Mouse (Mus musculus): Measurements from ENCODE around the gene Hjurp. TPM values are rescaled to one million over a fixed set of nuclear protein-coding genes. Genes with fewer than 3 reads are reported as not detected.

Gene Hjurp
- polyA plus RNA-seq, 1 experiment from 2014 or later: 56.0 TPM

DNA sequence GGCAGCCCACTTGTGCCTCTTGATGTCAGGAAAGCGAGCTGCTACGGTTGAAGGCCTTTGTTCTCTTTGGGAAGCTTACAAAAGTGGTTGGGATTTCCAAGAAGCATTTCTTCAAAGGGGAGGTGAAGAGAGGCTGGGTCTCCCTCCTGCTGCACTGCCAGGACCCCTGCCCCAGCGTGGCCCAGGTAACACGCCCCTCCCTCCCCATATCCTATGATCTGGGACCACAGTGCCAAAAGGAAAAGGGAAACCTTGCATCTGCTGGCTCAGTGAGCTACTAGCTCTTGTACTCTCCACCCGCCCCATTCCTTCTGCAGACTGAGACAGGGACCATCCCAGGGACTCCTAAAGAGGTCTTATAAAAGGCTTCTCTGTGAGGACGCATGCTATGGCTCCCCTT, 19.8 kb downstream of the Hjurp start:
- no peak for TF ChIP-seq CTCF (IDR thresholded peaks at IDR 0.05)
- no peaks in the 10 kb centered on the region for H3K27me3 ChIP-seq
- ChIA-PET CTCF (interaction anchor here (0.7 to 2.1 kb wide), 7 partner anchors 8 to 46 kb away, joined by 3 to 8 read pairs (median 4); partner anchors contain the start of genes Hjurp, Trpm8 and Ugt1a1), POLR2A (interaction anchor here (0.6 to 1.6 kb wide), 2 partner anchors 8 to 17 kb away, joined by 3 to 4 read pairs; no protein-coding TSS in a partner anchor)
- ATAC-seq: no peak
- in situ Hi-C loops (cut with MboI; ENCODE audit: low pct_unique_long_range_greater_than_20kb): no loop called here
- no peak for DNase-seq (ENCODE audit: low read depth, low spot score)

GRCm38 (mm10) chr1:88256886-88257663, 20.4 kb downstream of the Hjurp start:
- TF ChIP-seq CTCF (IDR thresholded peaks at IDR 0.05): no peak
- POLR2A ChIA-PET: interaction anchor here (1.2 to 1.6 kb wide), 2 partner anchors 9 to 21 kb away, joined by 3 to 4 read pairs; partner anchors contain the start of genes Hjurp and Trpm8
- CTCF ChIA-PET: interaction anchor here (1.0 to 2.1 kb wide), 6 partner anchors 9 to 44 kb away, joined by 4 to 8 read pairs (median 5); partner anchors contain the start of genes Hjurp and Trpm8
- no peaks in the 10 kb centered on the region for H3K27me3 ChIP-seq
- in situ Hi-C loops (cut with MboI; ENCODE audit: low pct_unique_long_range_greater_than_20kb): no loop called here
- ATAC-seq (peak; percentile 18), DNase-seq (ENCODE audit: low read depth, low spot score) (peak; percentile 71)

GRCm38 (mm10) chr1:88255989-88256754, 21.3 kb downstream of the Hjurp start:
- ATAC-seq: no peak
- in situ Hi-C loops (cut with MboI; ENCODE audit: low pct_unique_long_range_greater_than_20kb): no loop called here
- no peaks in the 10 kb centered on the region for H3K27me3 ChIP-seq
- CTCF ChIA-PET: interaction anchor here (0.7 to 2.1 kb wide), 5 partner anchors 8 to 32 kb away, joined by 3 to 8 read pairs (median 4); partner anchors contain the start of genes Hjurp and Trpm8
- TF ChIP-seq CTCF (IDR thresholded peaks at IDR 0.05): no peak
- POLR2A ChIA-PET: interaction anchor here (1.2 kb wide), 1 partner anchor 22 kb away, joined by 4 read pairs; the partner anchor contains the start of genes Hjurp and Trpm8
- no peak for DNase-seq (ENCODE audit: low read depth, low spot score)

DNA sequence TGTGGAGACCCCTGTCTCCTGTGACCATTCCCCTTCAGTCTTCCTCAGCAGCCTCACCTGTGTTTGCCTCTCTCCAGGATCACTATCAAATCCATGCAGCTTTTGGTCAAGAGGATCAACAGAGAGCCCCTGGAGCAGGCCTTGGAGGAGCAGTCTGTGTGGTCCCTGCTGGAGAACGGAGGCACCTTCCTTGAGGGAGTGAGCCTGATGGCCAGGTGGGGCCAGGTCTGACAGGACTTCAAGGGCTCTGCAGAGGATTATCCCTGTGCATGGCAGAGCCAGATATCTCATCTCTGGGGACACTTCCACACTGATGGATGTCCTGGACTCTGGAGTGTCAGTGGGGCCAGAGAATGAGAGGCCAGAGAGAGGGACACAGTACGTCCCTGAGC, 22.0 kb downstream of the Hjurp start:
- TF ChIP-seq CTCF (IDR thresholded peaks at IDR 0.05): no peak
- ATAC-seq (no peak), DNase-seq (ENCODE audit: low read depth, low spot score) (no peak)
- ChIA-PET CTCF (interaction anchor here (1.1 to 1.2 kb wide), 2 partner anchors 13 to 28 kb away, joined by 3 read pairs; no protein-coding TSS in a partner anchor), POLR2A (no interaction called here)
- in situ Hi-C loops (cut with MboI; ENCODE audit: low pct_unique_long_range_greater_than_20kb): no loop called here
- no peaks in the 10 kb centered on the region for H3K27me3 ChIP-seq

GRCm38 (mm10) chr1:88254793-88255465, 22.5 kb downstream of the Hjurp start:
- ChIA-PET CTCF (interaction anchor here (1.1 to 1.2 kb wide), 2 partner anchors 12 to 29 kb away, joined by 3 read pairs; no protein-coding TSS in a partner anchor), POLR2A (no interaction called here)
- no peaks in the 10 kb centered on the region for H3K27me3 ChIP-seq
- no peak for DNase-seq (ENCODE audit: low read depth, low spot score)
- no peak for TF ChIP-seq CTCF (IDR thresholded peaks at IDR 0.05)
- no peak for ATAC-seq
- in situ Hi-C loops (cut with MboI; ENCODE audit: low pct_unique_long_range_greater_than_20kb): no loop called here

GRCm38 (mm10) chr1:88253540-88253939, 23.9 kb downstream of the Hjurp start:
- DNase-seq (ENCODE audit: low read depth, low spot score) (no peak), ATAC-seq (no peak)
- H3K27me3 ChIP-seq: no peaks in the 10 kb centered on the region
- POLR2A ChIA-PET: interaction anchor here (0.7 kb wide), 1 partner anchor 95 kb away, joined by 3 read pairs; no protein-coding TSS in a partner anchor
- CTCF ChIA-PET: interaction anchor here (0.8 to 1.8 kb wide), 4 partner anchors 8 to 24 kb away, joined by 3 to 6 read pairs (median 4); partner anchors contain the start of genes Hjurp and Trpm8
- TF ChIP-seq CTCF (IDR thresholded peaks at IDR 0.05): no peak
- in situ Hi-C loops (cut with MboI; ENCODE audit: low pct_unique_long_range_greater_than_20kb): no loop called here

DNA sequence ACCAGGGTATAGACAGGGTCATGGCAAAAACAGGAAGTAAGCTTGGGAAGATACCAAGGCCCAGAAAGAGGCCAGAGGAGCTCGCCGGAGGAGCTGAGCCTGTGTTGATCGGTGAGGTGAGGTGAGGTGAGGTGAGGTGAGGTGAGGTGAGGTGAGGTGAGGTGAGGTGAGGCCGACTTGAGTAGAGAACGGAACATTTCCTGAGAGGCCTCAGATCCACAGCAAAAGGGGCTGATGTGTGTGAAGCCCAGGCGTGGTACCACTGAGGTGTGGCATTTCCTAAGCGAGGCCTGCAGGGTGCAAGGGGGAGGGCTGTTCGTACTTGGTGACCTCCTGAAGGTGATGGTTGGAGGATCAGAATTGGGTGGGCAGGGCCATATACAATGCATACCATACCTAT, 24.3 kb downstream of the Hjurp start:
- no peak for DNase-seq (ENCODE audit: low read depth, low spot score)
- no peak for ATAC-seq
- no peaks in the 10 kb centered on the region for H3K27me3 ChIP-seq
- ChIA-PET POLR2A (no interaction called here), CTCF (interaction anchor here (0.8 to 1.8 kb wide), 5 partner anchors 8 to 37 kb away, joined by 3 to 6 read pairs (median 4); partner anchors contain the start of genes Hjurp and Trpm8)
- no peak for TF ChIP-seq CTCF (IDR thresholded peaks at IDR 0.05)
- in situ Hi-C loops (cut with MboI; ENCODE audit: low pct_unique_long_range_greater_than_20kb): no loop called here

DNA sequence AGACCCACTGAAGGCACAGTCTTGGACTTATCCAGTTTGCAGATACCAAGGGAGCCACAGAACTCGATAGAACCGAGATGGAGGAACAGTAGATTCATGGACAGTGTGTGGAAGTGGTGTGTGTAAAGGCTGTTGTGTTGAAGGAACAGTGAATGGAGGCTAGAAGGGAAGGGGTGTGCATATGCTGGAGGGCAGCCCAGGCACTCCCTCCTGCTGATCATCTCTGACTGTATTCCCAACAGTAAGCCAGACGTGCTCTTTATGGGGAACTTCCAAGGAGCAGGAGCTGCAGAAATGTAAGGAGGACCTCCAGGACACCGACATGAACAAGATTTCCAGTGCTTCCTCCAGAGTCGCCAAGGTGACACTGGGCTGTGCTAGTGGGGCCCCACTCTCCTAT, 27.4 kb downstream of the Hjurp start:
- TF ChIP-seq CTCF (IDR thresholded peaks at IDR 0.05): no peak
- POLR2A ChIA-PET: interaction anchor here (1.1 to 1.3 kb wide), 2 partner anchors 14 to 43 kb away, joined by 3 to 4 read pairs; no protein-coding TSS in a partner anchor
- ATAC-seq: no peak
- no peaks in the 10 kb centered on the region for H3K27me3 ChIP-seq
- DNase-seq (ENCODE audit: low read depth, low spot score): no peak
- CTCF ChIA-PET: interaction anchor here (1.9 kb wide), 1 partner anchor 13 kb away, joined by 5 read pairs; no protein-coding TSS in a partner anchor
- in situ Hi-C loops (cut with MboI; ENCODE audit: low pct_unique_long_range_greater_than_20kb): no loop called here

DNA sequence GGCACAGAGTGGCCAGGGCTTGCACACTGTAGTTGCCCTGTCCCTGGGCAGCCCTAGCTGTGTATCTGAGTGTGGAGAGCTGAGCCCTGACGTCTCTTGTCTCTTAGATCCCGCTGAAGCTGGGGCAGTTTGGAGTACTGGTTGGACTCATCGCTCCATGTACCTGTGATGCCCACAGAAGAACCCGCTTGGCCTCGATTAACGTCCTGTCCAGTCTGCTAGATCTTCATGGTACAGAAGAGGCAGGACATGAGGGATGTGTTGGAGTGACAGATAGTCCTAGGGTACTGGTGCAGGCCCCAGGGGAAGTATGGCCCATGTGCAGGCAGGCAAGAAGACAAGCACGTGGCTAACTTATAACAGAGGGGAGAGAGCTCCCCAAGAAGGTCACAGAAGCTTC, 27.8 kb downstream of the Hjurp start:
- no peak for TF ChIP-seq CTCF (IDR thresholded peaks at IDR 0.05)
- DNase-seq (ENCODE audit: low read depth, low spot score) (no peak), ATAC-seq (no peak)
- H3K27me3 ChIP-seq: no peaks in the 10 kb centered on the region
- ChIA-PET CTCF (interaction anchor here (1.2 to 1.9 kb wide), 4 partner anchors 13 to 38 kb away, joined by 3 to 6 read pairs (median 4); partner anchors contain the start of genes Hjurp, Trpm8 and Ugt1a1), POLR2A (interaction anchor here (1.1 to 1.3 kb wide), 2 partner anchors 14 to 42 kb away, joined by 3 to 4 read pairs; no protein-coding TSS in a partner anchor)
- in situ Hi-C loops (cut with MboI; ENCODE audit: low pct_unique_long_range_greater_than_20kb): no loop called here
